Mouse (Mus musculus): ENCODE data around the gene Atpaf1.

GRCm38 (mm10) chr4:115790864-115791263, 6.3 kb downstream of the Atpaf1 start:
- TF ChIP-seq CTCF (IDR thresholded peaks at IDR 0.05; ENCODE audit: borderline replicate concordance, insufficient read depth, low read depth, low read length) (no peak), POLR2A (IDR thresholded peaks at IDR 0.05; ENCODE audit: borderline replicate concordance, insufficient read depth, low read length) (no peak)

Measured in cerebellum, adult 2 months (tissue).